Mouse (Mus musculus): ENCODE results near the gene Lgr4. TPM values are rescaled to one million over a fixed set of nuclear protein-coding genes. Genes with fewer than 3 reads are reported as not detected.

The Lgr4 gene
- polyA plus RNA-seq, 1 experiment: 6.6 TPM

DNA sequence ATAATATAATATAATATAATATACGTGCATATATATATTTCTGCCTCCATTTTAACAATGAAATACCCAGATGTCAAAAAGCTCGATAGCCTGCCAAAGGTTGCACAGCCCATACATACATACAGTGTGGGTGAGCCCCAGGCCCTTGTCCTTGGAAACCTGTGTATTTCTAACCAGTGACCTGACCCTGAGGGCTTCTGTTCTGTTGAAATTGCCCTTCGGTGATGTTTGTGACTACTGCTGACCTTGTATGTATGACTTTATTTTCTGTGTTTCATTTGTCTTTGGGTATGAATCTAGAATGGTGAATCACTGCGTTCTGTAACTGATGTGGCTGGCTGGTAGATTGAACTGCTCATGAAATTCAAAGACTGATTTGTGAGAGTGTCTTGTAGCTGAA is 49.4 kb downstream of the Lgr4 start:
- no peak for TF ChIP-seq POLR2A (IDR thresholded peaks at IDR 0.05; ENCODE audit: borderline replicate concordance, extremely low read depth, low read depth, low read length)
- Histone ChIP-seq H3K4me3 (replicated peaks; ENCODE audit: extremely low read depth, low read depth, low read length) (no peak overlapping the region), H3K4me1 (ENCODE audit: control insufficient read depth, insufficient read depth, low read length) (no peaks in the 10 kb centered on the region)
- WGBS: 93% methylated on average over 4 of the region's 4 CpGs
- no peak for DNase-seq

- DNase-seq: no peak
- 78% methylated on average over 3 of the region's 3 CpGs for WGBS
- Histone ChIP-seq H3K4me1 (ENCODE audit: control insufficient read depth, insufficient read depth, low read length) (no peaks in the 10 kb centered on the region), H3K4me3 (replicated peaks; ENCODE audit: extremely low read depth, low read depth, low read length) (no peak overlapping the region)
- no peak for TF ChIP-seq CTCF (IDR thresholded peaks at IDR 0.05; ENCODE audit: insufficient read depth, low read length)
- TF ChIP-seq POLR2A (IDR thresholded peaks at IDR 0.05; ENCODE audit: borderline replicate concordance, extremely low read depth, low read depth, low read length): no peak
Observed at GRCm38 (mm10) chr2:109969381-109969780, 51.9 kb downstream of the Lgr4 start.

DNA sequence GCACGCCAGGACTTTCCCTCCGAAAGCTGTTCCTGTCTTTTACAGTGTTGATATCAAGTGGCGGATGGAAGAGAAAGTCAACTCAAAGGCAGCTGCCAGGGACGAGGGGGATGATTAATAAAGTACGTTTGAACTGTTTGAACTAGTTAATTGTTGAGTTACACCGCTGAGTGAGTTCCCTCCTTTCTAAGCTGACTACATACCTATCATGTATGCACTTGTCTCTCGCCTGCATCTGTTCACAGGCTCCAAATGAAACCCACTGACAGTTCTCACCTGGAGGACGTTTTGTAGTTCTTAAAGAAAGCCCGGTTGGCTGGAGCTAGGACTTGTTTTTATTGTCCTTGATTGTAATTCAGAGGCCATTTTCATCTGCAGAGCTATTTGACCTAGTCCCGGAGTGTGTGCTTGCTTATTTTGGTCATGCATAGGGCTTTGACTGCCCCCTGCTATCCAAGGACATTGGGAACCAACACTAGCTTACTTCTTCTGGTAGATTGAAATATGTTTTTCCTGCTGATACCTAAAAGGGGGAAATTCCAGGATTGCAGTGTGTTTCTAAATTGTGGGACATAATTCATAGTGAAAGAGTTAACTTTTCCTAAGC is 52.6 kb downstream of the Lgr4 start:
- H3K4me1 ChIP-seq (ENCODE audit: control insufficient read depth, insufficient read depth, low read length): no peaks in the 10 kb centered on the region
- no peak for TF ChIP-seq CTCF (IDR thresholded peaks at IDR 0.05; ENCODE audit: insufficient read depth, low read length)
- no peak for TF ChIP-seq POLR2A (IDR thresholded peaks at IDR 0.05; ENCODE audit: borderline replicate concordance, extremely low read depth, low read depth, low read length)
- no peak overlapping the region for H3K4me3 ChIP-seq (replicated peaks; ENCODE audit: extremely low read depth, low read depth, low read length)
- no peak for DNase-seq
- 60% methylated on average over 10 of the region's 10 CpGs for WGBS

GRCm38 (mm10) chr2:109970744-109971410 is 53.4 kb downstream of the Lgr4 start:
- no peaks in the 10 kb centered on the region for H3K4me1 ChIP-seq (ENCODE audit: control insufficient read depth, insufficient read depth, low read length)
- no peak overlapping the region for H3K4me3 ChIP-seq (replicated peaks; ENCODE audit: extremely low read depth, low read depth, low read length)
- no peak for DNase-seq
- no peak for TF ChIP-seq POLR2A (IDR thresholded peaks at IDR 0.05; ENCODE audit: borderline replicate concordance, extremely low read depth, low read depth, low read length)
- no peak for TF ChIP-seq CTCF (IDR thresholded peaks at IDR 0.05; ENCODE audit: insufficient read depth, low read length)
- WGBS: 65% methylated on average over 8 of the region's 8 CpGs

GRCm38 (mm10) chr2:109972310-109972709 is 54.9 kb downstream of the Lgr4 start:
- Histone ChIP-seq H3K4me1 (ENCODE audit: control insufficient read depth, insufficient read depth, low read length) (no peaks in the 10 kb centered on the region), H3K4me3 (replicated peaks; ENCODE audit: extremely low read depth, low read depth, low read length) (no peak overlapping the region)
- WGBS: 81% methylated on average over 2 of the region's 2 CpGs
- no peak for DNase-seq
- TF ChIP-seq CTCF (IDR thresholded peaks at IDR 0.05; ENCODE audit: insufficient read depth, low read length) (no peak), POLR2A (IDR thresholded peaks at IDR 0.05; ENCODE audit: borderline replicate concordance, extremely low read depth, low read depth, low read length) (no peak)

GRCm38 (mm10) chr2:109972922-109973321 is 55.5 kb downstream of the Lgr4 start:
- Histone ChIP-seq H3K4me3 (replicated peaks; ENCODE audit: extremely low read depth, low read depth, low read length) (no peak overlapping the region), H3K4me1 (ENCODE audit: control insufficient read depth, insufficient read depth, low read length) (no peaks in the 10 kb centered on the region)
- no peak for DNase-seq
- 78% methylated on average over 7 of the region's 7 CpGs for WGBS
- TF ChIP-seq POLR2A (IDR thresholded peaks at IDR 0.05; ENCODE audit: borderline replicate concordance, extremely low read depth, low read depth, low read length): no peak
- no peak for TF ChIP-seq CTCF (IDR thresholded peaks at IDR 0.05; ENCODE audit: insufficient read depth, low read length)

DNA sequence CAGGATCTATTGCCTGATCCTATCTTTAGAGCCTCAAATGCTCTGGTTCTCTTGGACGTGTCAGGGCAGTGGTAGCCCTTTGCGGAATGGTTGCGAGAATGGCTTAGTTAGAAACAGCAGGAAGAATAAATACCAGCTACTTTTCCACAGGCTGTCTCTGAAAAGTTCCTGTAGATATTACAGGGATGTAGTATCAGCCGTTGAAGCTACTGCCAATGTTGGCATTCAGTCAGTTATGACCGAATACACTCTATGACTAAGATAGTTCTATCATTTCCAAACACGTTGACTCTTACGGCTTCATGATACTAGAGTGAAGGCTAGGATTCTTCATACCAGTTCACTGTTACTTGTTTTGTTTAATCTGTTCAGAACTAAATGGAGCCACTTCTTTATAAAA is 57.4 kb downstream of the Lgr4 start:
- Histone ChIP-seq H3K4me3 (replicated peaks; ENCODE audit: extremely low read depth, low read depth, low read length) (no peak overlapping the region), H3K4me1 (ENCODE audit: control insufficient read depth, insufficient read depth, low read length) (no peaks in the 10 kb centered on the region)
- WGBS: 89% methylated on average over 7 of the region's 7 CpGs
- no peak for TF ChIP-seq CTCF (IDR thresholded peaks at IDR 0.05; ENCODE audit: insufficient read depth, low read length)
- no peak for TF ChIP-seq POLR2A (IDR thresholded peaks at IDR 0.05; ENCODE audit: borderline replicate concordance, extremely low read depth, low read depth, low read length)
- DNase-seq: no peak

GRCm38 (mm10) chr2:109976181-109976580 is 58.7 kb downstream of the Lgr4 start:
- DNase-seq: no peak
- WGBS: 89% methylated on average over 2 of the region's 2 CpGs
- no peaks in the 10 kb centered on the region for H3K4me1 ChIP-seq (ENCODE audit: control insufficient read depth, insufficient read depth, low read length)
- TF ChIP-seq POLR2A (IDR thresholded peaks at IDR 0.05; ENCODE audit: borderline replicate concordance, extremely low read depth, low read depth, low read length) (no peak), CTCF (IDR thresholded peaks at IDR 0.05; ENCODE audit: insufficient read depth, low read length) (no peak)
- no peak overlapping the region for H3K4me3 ChIP-seq (replicated peaks; ENCODE audit: extremely low read depth, low read depth, low read length)

DNA sequence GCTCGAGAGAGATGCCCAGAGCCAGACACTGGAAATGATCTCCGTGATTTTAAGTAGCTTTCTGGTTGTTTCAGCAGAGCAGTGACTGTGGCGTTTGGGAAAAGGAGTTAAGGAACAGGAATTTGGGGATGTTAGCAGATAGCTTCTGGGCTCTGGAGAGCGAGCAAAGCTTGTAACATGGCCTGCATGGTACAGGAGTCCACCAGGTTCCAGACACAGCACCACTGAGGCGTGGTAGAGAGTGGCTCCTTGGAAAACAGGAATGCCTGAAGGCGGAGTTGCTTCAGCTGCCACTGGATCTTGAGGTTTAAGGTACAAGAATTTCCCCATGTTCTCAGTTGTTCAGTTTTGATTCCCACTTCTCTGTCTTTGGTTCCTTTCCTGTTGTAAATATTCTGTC is 59.9 kb downstream of the Lgr4 start:
- no peak for DNase-seq
- no peak for TF ChIP-seq CTCF (IDR thresholded peaks at IDR 0.05; ENCODE audit: insufficient read depth, low read length)
- Histone ChIP-seq H3K4me1 (ENCODE audit: control insufficient read depth, insufficient read depth, low read length) (no peaks in the 10 kb centered on the region), H3K4me3 (replicated peaks; ENCODE audit: extremely low read depth, low read depth, low read length) (no peak overlapping the region)
- 89% methylated on average over 6 of the region's 6 CpGs for WGBS

DNA sequence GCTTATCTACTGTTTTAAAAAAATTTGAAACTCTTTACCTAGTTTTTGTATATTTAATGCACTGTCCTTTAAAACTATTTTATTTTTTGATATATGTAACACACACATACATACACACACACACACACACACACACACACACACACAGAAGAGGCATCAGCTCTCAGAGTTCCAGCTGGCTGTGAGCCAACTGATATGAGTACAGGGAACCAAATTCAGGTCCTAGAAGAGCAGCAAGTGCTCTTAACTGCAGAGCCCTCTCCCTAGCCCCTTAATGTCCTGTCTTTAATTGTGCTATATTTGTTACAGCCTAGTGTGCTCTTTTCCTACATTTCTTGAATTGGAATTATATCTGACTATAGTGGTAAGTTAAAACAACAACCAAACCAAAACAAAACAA is 61.8 kb downstream of the Lgr4 start:
- H3K4me3 ChIP-seq (replicated peaks; ENCODE audit: extremely low read depth, low read depth, low read length): no peak overlapping the region
- TF ChIP-seq CTCF (IDR thresholded peaks at IDR 0.05; ENCODE audit: insufficient read depth, low read length) (no peak), POLR2A (IDR thresholded peaks at IDR 0.05; ENCODE audit: borderline replicate concordance, extremely low read depth, low read depth, low read length) (no peak)
- DNase-seq: no peak
- H3K4me1 ChIP-seq (ENCODE audit: control insufficient read depth, insufficient read depth, low read length): no peaks in the 10 kb centered on the region
